Mouse (Mus musculus) heart, adult 2 months (tissue): ENCODE data around the gene Elmsan1. TPM values are rescaled to one million over a fixed set of nuclear protein-coding genes. Genes with fewer than 3 reads are reported as not detected.
"Not testable (repeated sequence)": the region's sequence is repeated elsewhere in the genome, so short reads cannot be mapped to it uniquely, and the experiment has no call there.

Experiments used
- DNase-seq, 2 experiments: peaks; one replicate each; pipeline ENCODE4 v3.0.0; 2021
- H3K27ac ChIP-seq: fragments of 200-600 bp; 2 replicates; pipeline ENCODE4 v1.8.1; 2022
- H3K27me3 ChIP-seq: fragments of 200-500 bp; 2 replicates; pipeline ENCODE4 v1.6.1; 2012; ENCODE audit warnings: mild to moderate bottlenecking, low read length, inconsistent platforms, mixed read lengths; ENCODE audit not compliant: control insufficient read depth, insufficient read depth
- H3K36me3 ChIP-seq: fragments of 200-500 bp; 2 replicates; pipeline ENCODE4 v1.6.1; 2012; ENCODE audit warnings: low read length, inconsistent platforms; ENCODE audit not compliant: control insufficient read depth, insufficient read depth
- H3K4me1 ChIP-seq: fragments of 200-500 bp; 2 replicates; pipeline ENCODE4 v1.6.1; 2011; ENCODE audit warnings: low read length; ENCODE audit not compliant: control insufficient read depth, insufficient read depth
- H3K4me3 ChIP-seq: fragments of 200-600 bp; 2 replicates; pipeline ENCODE4 v1.8.1; 2022
- H3K79me2 ChIP-seq: fragments of 200-500 bp; replicated peaks from 2 replicates; pipeline ENCODE4 v1.6.1; 2012; ENCODE audit warnings: mild to moderate bottlenecking, inconsistent platforms, low read length, moderate library complexity, mixed read lengths; ENCODE audit not compliant: control insufficient read depth, insufficient read depth
- H3K9ac ChIP-seq: fragments of 200-500 bp; 2 replicates; pipeline ENCODE4 v1.6.1; 2012; ENCODE audit warnings: low read depth, mild to moderate bottlenecking, control low read depth, inconsistent platforms, low read length, mixed read lengths
- CTCF ChIP-seq: fragments of 200-600 bp; IDR thresholded peaks from 2 replicates; pipeline ENCODE4 v1.8.1; 2022; ENCODE audit warnings: antibody characterized with exemption, mild to moderate bottlenecking, moderate library complexity
- EP300 ChIP-seq: fragments of 200-500 bp; IDR thresholded peaks from 2 replicates; pipeline ENCODE4 v1.6.1; 2011; ENCODE audit warnings: low read depth, low read length, control low read depth; ENCODE audit not compliant: insufficient read depth
- POLR2A ChIP-seq: fragments of 200-500 bp; IDR thresholded peaks from 2 replicates; pipeline ENCODE4 v1.6.1; 2011; ENCODE audit warnings: mild to moderate bottlenecking, low read depth, low read length, control low read depth; ENCODE audit not compliant: insufficient read depth
- WGBS: fragments of 180-500 bp; shearing (Covaris S2); methylation state at CpG from one replicate; pipeline ENCODE4 v1.1.7; 2018; 5-methylcytosine and 5-hydroxymethylcytosine counted together
- intact Hi-C: fragments of 180-260 bp; cut with DNase I; formaldehyde crosslinking; loops from one replicate; pipeline ENCODE4 v1.15.1; 2025
- polyA plus RNA-seq: library from polyadenylated mRNA; depleted of rRNA; stranded (reverse); fragments of >200 nt; gene quantifications from 2 replicates; pipeline ENCODE4 v1.2.3, GENCODE M21; 2012
- total RNA-seq, 2 experiments: library from RNA; stranded (reverse); gene quantifications; 2 replicates each; pipeline ENCODE4 v1.2.3; 2021

Elmsan1 gene
- total and polyA plus RNA-seq, 3 experiments = 8.1 to 14.7 (median 12.3) TPM

DNA sequence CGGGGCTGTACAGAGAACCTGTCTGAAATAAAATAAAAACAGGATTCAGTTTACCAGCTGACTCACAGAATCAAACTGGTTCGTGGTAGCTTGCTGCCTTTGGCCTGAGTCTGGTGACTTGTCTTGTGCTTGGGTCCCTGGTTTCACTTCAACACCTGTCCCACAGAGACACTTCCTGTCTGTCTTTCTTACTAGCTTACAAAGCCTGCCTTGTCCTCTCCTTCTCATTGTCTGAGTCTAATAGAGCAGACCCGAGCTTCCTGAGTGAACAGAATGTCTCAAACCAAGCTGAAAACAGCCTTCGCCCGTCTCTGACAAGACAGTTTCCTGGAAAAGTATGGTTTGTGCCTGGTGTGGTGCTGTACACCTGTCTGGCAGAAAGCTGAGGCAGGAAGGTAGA is 27.0 kb upstream of the Elmsan1 start:
- H3K27me3 ChIP-seq = no peaks in the 10 kb centered on the region; the same call in 1 of the 2 replicates
- H3K79me2 ChIP-seq = no peaks in the 10 kb centered on the region
- H3K36me3 ChIP-seq = no peaks in the 10 kb centered on the region
- H3K4me1 ChIP-seq = no peaks in the 10 kb centered on the region
- H3K27ac ChIP-seq = no peak overlapping the region
- no peak overlapping the region for H3K4me3 ChIP-seq
- no peak for DNase-seq
- whole genome bisulfite sequencing = 60% methylated on average over 5 of the region's 5 CpGs
- no peak for TF ChIP-seq POLR2A
- no peak for TF ChIP-seq EP300
- TF ChIP-seq CTCF = no peak
- intact Hi-C loops = loop anchor here (5.0 to 10.0 kb wide), 2 partner anchors 98 to 181 kb away; partner anchors contain the start of genes Acot5 and Pnma1
- H3K9ac ChIP-seq = no peak overlapping the region

- intact Hi-C loops = loop anchor here (10.0 kb wide), 1 partner anchor 178 kb away; the partner anchor contains the start of gene Acot5
- Histone ChIP-seq H3K27ac (no peak overlapping the region), H3K9ac (no peak overlapping the region), H3K36me3 (no peaks in the 10 kb centered on the region), H3K4me1 (no peaks in the 10 kb centered on the region), H3K27me3 (no peaks in the 10 kb centered on the region; the same call in 1 of the 2 replicates), H3K79me2 (no peaks in the 10 kb centered on the region), H3K4me3 (no peak overlapping the region)
- DNase-seq = peak in 1 of 2 experiments; percentile 51
- TF ChIP-seq EP300 = no peak
- TF ChIP-seq CTCF = no peak
- no peak for TF ChIP-seq POLR2A
- 69% methylated on average over 7 of the region's 7 CpGs for WGBS
Measured at GRCm38 (mm10) chr12:84243076-84243770, 24.5 kb upstream of the Elmsan1 start.

DNA sequence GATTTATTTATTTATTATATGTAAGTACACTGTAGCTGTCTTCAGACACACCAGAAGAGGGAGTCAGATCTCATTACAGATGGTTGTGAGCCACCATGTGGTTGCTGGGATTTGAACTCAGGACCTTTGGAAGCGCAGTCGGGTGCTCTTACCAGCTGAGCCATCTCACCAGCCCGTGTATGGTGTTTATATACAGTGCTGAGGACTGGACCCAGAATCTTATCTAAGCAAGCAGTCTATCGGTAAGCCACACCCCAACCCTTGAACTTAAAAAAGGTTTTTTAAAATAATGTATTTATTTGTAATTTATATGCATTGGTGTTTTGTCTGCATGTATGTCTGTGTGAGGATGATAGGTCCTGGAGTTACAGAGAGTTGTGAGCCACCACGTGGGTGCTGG is 18.4 kb upstream of the Elmsan1 start:
- H3K27me3 ChIP-seq, H3K4me1 ChIP-seq, H3K27ac ChIP-seq, H3K36me3 ChIP-seq, H3K79me2 ChIP-seq, H3K9ac ChIP-seq, H3K4me3 ChIP-seq, DNase-seq, intact Hi-C loops: not testable (repeated sequence)
- 85% methylated on average over 5 of the region's 5 CpGs for WGBS

DNA sequence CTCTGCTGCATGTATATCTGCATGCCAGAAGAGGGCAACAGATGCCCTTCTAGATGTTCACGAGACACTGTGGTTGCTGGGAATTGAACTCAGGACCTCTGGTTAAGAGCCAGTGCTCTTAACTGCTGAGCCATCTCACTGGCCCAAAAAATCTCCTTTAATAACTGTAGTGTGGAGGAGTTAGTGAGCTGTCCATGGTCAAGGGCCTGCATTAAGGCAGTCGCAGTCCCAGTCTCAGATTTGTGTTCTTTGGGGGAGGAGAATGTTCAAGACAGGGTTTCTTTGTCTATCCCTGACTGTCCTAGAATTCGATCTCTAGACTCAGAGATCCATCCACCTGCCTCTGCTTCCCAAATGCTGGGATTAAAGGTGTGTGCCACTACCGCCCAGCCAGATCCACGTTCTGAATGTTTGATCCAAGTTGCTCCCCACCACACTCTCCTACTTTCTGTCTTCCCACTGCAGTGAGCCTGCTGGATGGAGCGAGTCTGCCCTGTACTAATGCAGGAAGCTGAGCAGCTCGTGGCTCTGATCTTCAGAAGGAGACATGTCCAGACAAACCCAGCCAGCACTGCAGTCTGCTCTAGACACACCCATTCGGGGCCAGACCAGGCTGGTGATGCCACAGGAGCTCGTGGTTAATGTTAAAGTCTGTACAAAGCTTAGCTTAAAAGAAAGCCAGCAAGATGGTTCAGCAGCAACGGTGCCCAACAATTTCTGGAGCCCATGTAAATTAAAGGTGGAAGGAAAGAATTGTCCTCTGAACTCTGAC is 17.5 kb upstream of the Elmsan1 start:
- DNase-seq = no peak
- Histone ChIP-seq H3K9ac (no peak overlapping the region), H3K4me3 (no peak overlapping the region), H3K36me3 (no peaks in the 10 kb centered on the region), H3K4me1 (no peaks in the 10 kb centered on the region), H3K27me3 (no peaks in the 10 kb centered on the region; the same call in 1 of the 2 replicates), H3K79me2 (no peaks in the 10 kb centered on the region), H3K27ac (no peak overlapping the region)
- TF ChIP-seq EP300 (no peak), CTCF (no peak), POLR2A (no peak)
- intact Hi-C loops = no loop called here
- WGBS = 81% methylated on average over 10 of the region's 10 CpGs

- Histone ChIP-seq H3K36me3 (no peaks in the 10 kb centered on the region), H3K27me3 (no peaks in the 10 kb centered on the region), H3K79me2 (no peaks in the 10 kb centered on the region), H3K4me3 (no peak overlapping the region), H3K4me1 (no peaks in the 10 kb centered on the region), H3K27ac (no peak overlapping the region), H3K9ac (no peak overlapping the region)
- 80% methylated on average over 6 of the region's 6 CpGs for WGBS
- DNase-seq = no peak
- no peak for TF ChIP-seq CTCF
- TF ChIP-seq POLR2A = no peak
- no peak for TF ChIP-seq EP300
- intact Hi-C loops = no loop called here
Measured at GRCm38 (mm10) chr12:84235577-84235976, 16.9 kb upstream of the Elmsan1 start.

DNA sequence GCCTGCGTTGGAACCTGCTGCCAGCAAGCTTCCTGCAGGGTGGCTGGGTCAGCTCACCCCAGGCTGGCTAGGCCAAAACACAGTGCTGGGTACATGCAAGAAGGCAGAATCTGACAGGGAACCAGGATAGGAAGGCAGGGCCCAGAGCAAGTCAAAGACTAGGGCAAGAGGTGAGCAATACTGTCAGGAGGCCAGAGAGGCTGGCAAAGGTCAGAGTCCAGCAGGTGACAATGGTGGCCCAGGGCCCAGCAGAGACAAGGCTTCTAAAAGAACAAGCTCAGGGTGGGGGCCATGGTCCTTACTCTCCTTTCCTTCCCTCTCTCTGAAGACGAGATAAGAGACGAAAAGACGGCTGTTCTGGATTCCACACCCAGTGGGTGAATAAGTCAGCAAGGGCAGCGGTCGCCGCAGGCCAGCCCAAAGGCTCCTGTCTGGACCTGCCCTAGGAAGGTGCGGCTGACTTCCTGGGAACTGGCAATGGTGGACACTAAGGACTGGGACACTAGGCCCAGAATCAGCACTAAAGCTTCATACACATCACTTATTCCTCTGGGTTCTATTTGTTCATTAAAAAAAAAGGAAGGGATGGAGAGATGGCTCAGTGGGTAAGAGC is 14.9 kb upstream of the Elmsan1 start:
- Histone ChIP-seq H3K27ac (no peak overlapping the region), H3K9ac (no peak overlapping the region), H3K4me3 (no peak overlapping the region), H3K79me2 (no peaks in the 10 kb centered on the region), H3K36me3 (no peaks in the 10 kb centered on the region), H3K27me3 (no peaks in the 10 kb centered on the region), H3K4me1 (no peaks in the 10 kb centered on the region)
- no peak for DNase-seq
- no peak for TF ChIP-seq CTCF
- no peak for TF ChIP-seq EP300
- TF ChIP-seq POLR2A = no peak
- intact Hi-C loops = no loop called here
- 83% methylated on average over 8 of the region's 8 CpGs for WGBS
